In genomic region chr3:97124193-97124592, GRCm38 (mm10) we compare ENCODE assay signal across 9 mouse cellular contexts. TPM values are rescaled to one million over a fixed set of nuclear protein-coding genes. Genes with fewer than 3 reads are reported as not detected.
A peak's percentile ranks its signal among the peaks of the same experiment; 100 is the strongest.
DNase-seq lines count a peak whose midpoint lies in the region; ATAC-seq and TF ChIP-seq lines count a peak whose summit lies in the region.
"Had no signal": no experiment of that assay in that cellular context is flagged by ENCODE, and none has a peak within 500 bp of the region (broad histone marks: within the 10 kb centered on the region; RNA-seq: fewer than 3 reads in every experiment).

No protein-coding gene starts in this region.

- peaks cover 42% of the 10 kb centered on the region for H3K4me1 ChIP-seq in E14TG2a.4 (replicated peaks; ENCODE audit: low read depth, low read length)
- peaks cover 8% of the 10 kb centered on the region; the same call in 1 of the 2 replicates for H3K4me1 ChIP-seq in limb, embryonic 12.5 days (replicated peaks)
- no peaks in the 10 kb centered on the region for H3K4me1 ChIP-seq in forebrain, embryonic 14.5 days (ENCODE audit: control insufficient read depth, insufficient read depth, low read length)
- H3K4me1 ChIP-seq: forebrain, embryonic 13.5 days had no signal

- DNase-seq in embryo, embryonic 11 days: peak; percentile 48
- DNase-seq in spleen, postnatal 14 days (ENCODE audit: low spot score in 2 of 2): peak; percentile 13 to 28
- no peak for DNase-seq in MN1 (ENCODE audit: low spot score)
- DNase-seq in forebrain, embryonic 14.5 days (ENCODE audit: low spot score): no peak
- DNase-seq in urinary bladder, adult 2 months (ENCODE audit: low spot score): no peak

- H3K27ac ChIP-seq in limb, embryonic 12.5 days: no peak overlapping the region; the same call in 1 of the 2 replicates
- H3K27ac ChIP-seq in forebrain, embryonic 14.5 days (ENCODE audit: low read depth, low read length): no peak overlapping the region
- H3K27ac ChIP-seq: forebrain, embryonic 13.5 days had no signal

- no peak overlapping the region for H3K4me2 ChIP-seq in limb, embryonic 12.5 days
- no peak overlapping the region for H3K4me2 ChIP-seq in forebrain, embryonic 14.5 days (ENCODE audit: low read length)
- H3K4me2 ChIP-seq: forebrain, embryonic 13.5 days; liver, embryonic 11.5 days had no signal

- no peak overlapping the region for H3K9ac ChIP-seq in limb, embryonic 12.5 days (replicated peaks)
- no peak overlapping the region for H3K9ac ChIP-seq in forebrain, embryonic 14.5 days (ENCODE audit: low read length)
- H3K9ac ChIP-seq: forebrain, embryonic 13.5 days had no signal

- ATAC-seq in limb, embryonic 12.5 days (ENCODE audit: insufficient number of reproducible peaks, insufficient read depth, low FRiP score, low TSS enrichment, low read depth): 0 out of 2 replicates have a peak, but pooled peaks have one; percentile 75
- no peak for ATAC-seq in forebrain, embryonic 14.5 days
- ATAC-seq: forebrain, embryonic 13.5 days had no signal

- no peaks in the 10 kb centered on the region for H3K27me3 ChIP-seq in E14TG2a.4 (ENCODE audit: insufficient read depth, low read length)
- H3K27me3 ChIP-seq in limb, embryonic 12.5 days: no peaks in the 10 kb centered on the region
- no peaks in the 10 kb centered on the region for H3K27me3 ChIP-seq in forebrain, embryonic 14.5 days (replicated peaks; ENCODE audit: control insufficient read depth, insufficient read depth, low read length)
- H3K27me3 ChIP-seq: forebrain, embryonic 13.5 days had no signal

- peak overlapping the region; percentile 32; the same call in 1 of the 2 replicates for H3K4me3 ChIP-seq in E14TG2a.4 (replicated peaks; ENCODE audit: low read length)
- no peak overlapping the region for H3K4me3 ChIP-seq in limb, embryonic 12.5 days (replicated peaks)
- no peak overlapping the region for H3K4me3 ChIP-seq in forebrain, embryonic 14.5 days (ENCODE audit: low read depth, low read length)
- H3K4me3 ChIP-seq: forebrain, embryonic 13.5 days had no signal

- no peak for TF ChIP-seq CTCF in E14TG2a.4 (conservative IDR thresholded peaks at IDR 0.05; ENCODE audit: low read length)

- H3K36me3 ChIP-seq in E14TG2a.4 (ENCODE audit: insufficient read depth, low read length): no peaks in the 10 kb centered on the region
- no peaks in the 10 kb centered on the region for H3K36me3 ChIP-seq in limb, embryonic 12.5 days
- no peaks in the 10 kb centered on the region for H3K36me3 ChIP-seq in forebrain, embryonic 14.5 days (ENCODE audit: control insufficient read depth, insufficient read depth, low read length)

- WGBS in limb, embryonic 12.5 days: 38% methylated on average over 7 of the region's 7 CpGs
- 58% methylated on average over 7 of the region's 7 CpGs for WGBS in forebrain, embryonic 14.5 days

- H3K9me3 ChIP-seq in E14TG2a.4 (ENCODE audit: low read length): peaks cover 7% of the 10 kb centered on the region
- H3K9me3 ChIP-seq in limb, embryonic 12.5 days: peaks cover 5% of the 10 kb centered on the region; the same call in 1 of the 2 replicates
- no peaks in the 10 kb centered on the region for H3K9me3 ChIP-seq in forebrain, embryonic 14.5 days (replicated peaks; ENCODE audit: control insufficient read depth, low read length)
- H3K9me3 ChIP-seq: forebrain, embryonic 13.5 days had no signal

RNA-seq across cellular contexts. Expression of gene Acp6, which starts 34.4 kb away (rescaled TPM):
- polyA plus RNA-seq in limb, embryonic 12.5 days (2016; fragmentation: Nextera tagmentation; extraction: Ambion mirVana): 36.0 and 37.6 TPM in 2 replicates
- polyA plus RNA-seq in forebrain, embryonic 14.5 days (2014; fragmentation: Nextera tagmentation; extraction: Ambion mirVana): 15.6 and 20.4 TPM in 2 replicates
- polyA plus RNA-seq in urinary bladder, adult 2 months (2012; rRNA removed): 45.4 and 53.0 TPM in 2 replicates

Comparison
In these comparisons a context has a peak if more than half of its experiments do, and no peak if none do; other contexts are left out.
1. DNase-seq: peak in embryo, embryonic 11 days (single experiment) and spleen, postnatal 14 days (2 of 2); none in MN1 (single experiment), forebrain, embryonic 14.5 days (single experiment) and urinary bladder, adult 2 months (single experiment).